Mouse (Mus musculus) embryo, embryonic 11 days (tissue): ENCODE measurements around the gene Sdf4.

Experiments used
- DNase-seq: peaks from one replicate; pipeline ENCODE4 v3.0.0-alpha.2; 2015

Sdf4 gene

DNA sequence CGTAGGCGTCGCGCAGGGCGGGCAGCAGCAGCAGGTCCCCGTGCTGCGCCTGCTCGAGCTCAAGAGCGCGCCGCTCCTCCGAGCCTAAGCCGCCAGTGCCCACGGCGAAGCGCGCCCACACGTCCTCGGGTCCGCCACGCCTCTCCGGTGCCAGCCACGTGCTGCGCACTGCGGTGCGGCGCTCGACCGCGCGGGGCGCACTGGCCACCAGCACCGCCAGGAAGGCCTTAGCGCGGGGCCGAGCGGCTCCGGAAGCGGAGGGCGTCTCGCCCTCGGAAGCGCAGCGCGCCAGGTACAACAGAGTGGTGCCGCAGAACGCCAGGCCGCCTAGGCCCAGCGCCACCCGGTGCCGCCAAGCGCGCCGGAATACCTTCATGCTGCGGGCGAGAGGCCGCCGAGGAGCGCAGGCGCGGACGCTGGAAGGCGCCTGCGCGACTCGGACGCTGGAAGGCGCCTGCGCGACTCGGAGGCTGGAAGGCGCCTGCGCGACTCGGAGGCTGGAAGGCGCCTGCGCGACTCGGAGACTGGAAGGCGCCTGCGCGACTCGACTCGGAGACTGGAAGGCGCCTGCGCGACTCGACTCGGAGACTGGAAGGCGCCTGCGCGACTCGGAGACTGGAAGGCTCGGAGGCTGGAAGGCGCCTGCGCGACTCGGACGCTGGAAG, at the start of gene Sdf4, which contains the start of gene B3galt6:
TSS of gene Sdf4 (plus strand) at position 632 of the 665 bp plus-strand sequence.
TSS of gene B3galt6 (minus strand) at position 409 of the 665 bp plus-strand sequence.
- DNase-seq, result peak; percentile 90

DNA sequence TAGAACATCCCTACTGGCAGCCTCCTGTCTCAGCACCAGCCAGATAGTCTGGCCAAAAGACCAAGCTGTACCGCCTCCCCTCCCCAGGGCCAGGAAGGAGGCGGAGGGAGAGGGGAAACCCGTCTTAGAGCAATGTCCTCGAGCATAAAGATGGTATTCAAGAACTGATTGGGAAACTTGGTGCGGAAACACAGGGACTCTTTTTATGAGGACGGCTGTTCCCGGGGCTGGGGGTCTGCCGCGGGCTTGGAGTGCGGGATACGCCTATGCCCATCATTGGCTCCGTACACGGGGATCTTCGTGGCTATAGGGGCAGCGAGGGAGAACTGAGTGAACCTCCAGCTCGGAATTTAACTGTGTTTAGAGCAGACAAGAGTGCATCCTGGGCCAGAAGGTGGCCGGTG, 49.6 kb upstream of the Sdf4 start:
- DNase-seq, result no peak

DNA sequence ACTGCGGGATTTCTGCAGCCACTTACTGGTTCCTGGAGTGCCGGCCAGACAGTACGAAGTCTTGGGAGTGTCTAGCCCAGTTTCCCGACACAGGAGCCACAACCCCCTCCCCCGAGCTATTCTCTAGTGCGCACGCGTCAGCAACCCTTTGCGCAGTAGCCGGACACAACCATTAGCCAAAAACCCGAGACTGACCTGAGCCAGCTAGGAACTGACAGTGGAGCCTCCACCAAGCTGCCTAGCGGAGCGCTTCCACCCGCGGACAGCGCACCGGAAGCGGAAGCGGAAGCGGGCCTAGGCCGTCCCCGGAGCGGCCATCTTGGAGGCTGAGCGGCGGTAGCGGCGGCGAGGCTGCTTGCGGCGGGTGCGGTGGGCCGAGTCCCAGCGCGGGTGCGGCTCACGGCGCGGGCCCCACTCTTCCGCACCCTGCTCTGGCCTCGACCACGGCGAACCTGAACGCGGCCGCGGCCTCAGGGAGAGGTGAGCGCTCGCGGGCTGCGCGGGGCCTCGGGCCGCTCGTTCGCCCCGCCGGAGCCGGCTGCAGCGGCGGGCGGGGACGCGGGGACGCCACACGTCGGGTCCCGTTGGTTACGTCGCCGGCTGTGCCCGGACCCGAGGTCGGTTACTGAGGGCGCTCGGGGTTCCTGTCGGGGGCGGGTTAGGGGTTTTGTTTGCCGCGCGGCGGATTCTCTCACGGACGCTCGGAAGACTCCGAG, 49.0 kb upstream of the Sdf4 start, which contains the start of gene Ube2j2:
TSS of gene Ube2j2 (plus strand) at position 298 of the 716 bp plus-strand sequence.
- DNase-seq, result peak; percentile 96

DNA sequence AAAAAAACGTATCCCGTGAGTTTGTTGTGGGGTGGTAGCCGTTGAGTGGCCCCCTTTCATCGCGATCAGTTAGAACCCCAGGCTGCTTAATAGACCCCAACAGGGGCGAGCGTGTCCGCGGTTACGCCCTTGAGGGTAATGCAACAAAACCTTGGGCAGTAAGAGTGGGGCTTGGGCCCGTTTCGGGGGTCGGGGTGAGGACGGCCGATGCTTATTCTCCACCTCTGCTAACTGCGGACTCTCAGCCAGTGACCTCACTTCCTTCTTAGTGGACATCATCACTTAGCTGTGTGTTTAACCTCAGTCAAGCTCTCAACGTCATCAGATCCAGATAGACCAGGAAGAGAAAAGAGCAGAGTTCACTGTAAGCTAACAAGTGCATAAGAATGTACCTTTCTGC, 48.4 kb upstream of the Sdf4 start:
- no peak for DNase-seq

DNA sequence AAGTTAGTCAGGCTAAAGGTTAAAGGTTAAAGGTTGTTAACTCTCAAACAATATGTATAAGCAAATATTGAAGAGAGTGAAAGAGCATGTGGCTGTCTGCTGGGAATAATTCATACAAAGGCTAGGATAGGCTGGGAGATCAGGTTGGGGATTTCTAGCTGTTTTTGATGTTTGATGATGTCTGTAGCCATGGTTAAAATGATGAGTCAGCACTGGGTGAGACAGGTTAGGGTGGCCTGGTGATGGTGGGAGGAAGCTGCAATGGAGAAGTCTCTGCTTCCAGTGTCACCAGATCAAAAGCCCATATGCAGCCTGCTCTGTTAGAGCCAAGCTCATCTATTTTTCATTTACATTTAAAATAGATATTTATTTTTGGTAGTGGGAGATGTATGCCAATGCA, 45.6 kb upstream of the Sdf4 start:
- DNase-seq, result no peak

DNA sequence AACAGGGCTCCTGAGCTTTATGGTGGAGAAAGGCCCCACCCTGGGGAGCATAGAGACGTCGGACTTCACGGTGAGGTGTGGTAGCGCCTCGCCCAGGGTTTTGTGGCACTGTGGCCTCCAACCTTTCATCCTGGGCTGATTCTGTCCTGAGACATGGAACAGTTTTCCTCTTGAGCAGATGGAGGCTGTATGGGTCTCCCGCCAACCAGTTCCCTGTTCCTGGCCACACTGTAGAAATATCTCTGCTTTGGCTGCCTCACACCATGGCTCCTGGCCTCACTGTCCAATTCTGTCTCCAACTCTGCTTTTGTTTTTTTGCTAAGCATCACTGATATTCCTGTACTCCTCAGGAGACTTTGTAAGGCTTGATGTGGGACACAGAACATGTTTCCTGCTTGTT, 37.2 kb upstream of the Sdf4 start:
- no peak for DNase-seq

DNA sequence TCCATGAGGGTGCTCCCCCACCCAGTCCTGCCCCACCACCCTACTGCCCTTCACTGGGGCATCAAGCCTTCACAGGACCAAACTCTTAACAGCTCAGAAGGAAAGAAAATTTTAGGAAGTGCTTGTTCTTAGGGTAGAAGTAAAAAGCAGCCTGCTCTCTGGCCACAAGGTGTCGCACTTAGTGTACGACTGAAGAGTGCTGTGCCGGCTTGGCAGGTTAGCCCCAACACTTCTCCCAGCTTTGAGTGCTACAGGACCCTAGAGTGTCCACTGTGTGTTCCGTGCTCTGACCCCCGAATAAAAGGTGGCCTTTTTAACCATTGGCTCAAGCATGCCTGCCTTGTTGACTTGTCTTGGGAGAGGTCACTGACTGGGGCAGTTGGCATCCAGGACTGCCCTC, 33.4 kb upstream of the Sdf4 start:
- peak; percentile 87 for DNase-seq

DNA sequence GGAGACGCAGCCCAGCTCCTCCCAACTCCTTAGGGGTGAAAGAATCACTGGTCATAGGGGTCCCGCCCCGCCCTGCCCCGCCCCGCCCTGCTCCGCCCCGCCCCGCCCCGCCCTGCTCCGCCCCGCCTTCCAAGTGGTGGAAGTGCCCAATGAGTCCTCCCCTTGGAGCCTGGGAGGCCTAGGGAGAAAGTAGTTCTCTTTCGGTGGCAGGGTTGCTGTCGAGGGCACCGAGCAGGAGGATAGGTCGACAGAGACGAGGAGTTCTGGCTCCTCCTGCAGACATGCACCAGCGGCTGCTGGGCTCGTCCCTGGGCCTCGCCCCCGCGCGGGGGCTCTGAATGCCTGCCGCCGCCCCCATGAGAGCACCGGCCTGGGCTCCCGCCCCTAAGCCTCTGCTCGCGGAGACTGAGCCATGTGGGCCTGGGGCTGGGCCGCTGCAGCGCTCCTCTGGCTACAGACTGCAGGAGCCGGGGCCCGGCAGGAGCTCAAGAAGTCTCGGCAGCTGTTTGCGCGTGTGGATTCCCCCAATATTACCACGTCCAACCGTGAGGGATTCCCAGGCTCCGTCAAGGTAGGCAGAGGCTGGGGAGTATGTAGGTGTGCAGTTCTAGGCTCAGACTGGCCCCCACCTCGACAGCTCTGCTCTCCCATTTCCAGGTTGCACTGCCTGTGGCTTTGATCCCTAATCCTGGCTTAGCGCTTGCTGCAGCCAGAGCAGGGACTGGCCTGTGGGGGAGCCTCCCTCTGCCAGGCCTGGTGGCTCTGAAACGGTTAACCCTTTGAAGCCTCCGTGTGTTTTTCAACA, 30.3 kb upstream of the Sdf4 start, which contains the start of gene C1qtnf12:
TSS of gene C1qtnf12 (plus strand) at position 152 of the 805 bp plus-strand sequence.
- peak; percentile 75 for DNase-seq

DNA sequence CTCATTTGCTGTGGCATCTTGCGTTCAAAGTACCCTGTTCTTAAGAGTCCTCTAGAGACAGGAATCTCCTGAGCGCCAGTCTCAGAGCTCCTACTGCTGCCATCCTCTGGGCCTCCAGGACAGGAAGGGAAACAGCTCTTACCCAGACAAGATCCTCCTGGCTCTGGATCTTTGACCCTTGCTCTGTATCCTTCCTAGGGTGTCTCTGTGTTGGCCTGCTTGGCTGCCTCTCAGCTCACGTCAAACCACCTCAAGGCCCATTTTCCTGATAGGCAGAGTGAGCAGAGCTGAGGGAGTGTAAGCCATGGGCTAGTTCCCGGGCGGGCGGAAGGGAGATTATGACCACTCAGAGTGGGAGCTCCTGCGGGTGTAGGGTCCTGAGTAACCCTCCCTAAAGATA, 29.6 kb upstream of the Sdf4 start:
- DNase-seq, result no peak

DNA sequence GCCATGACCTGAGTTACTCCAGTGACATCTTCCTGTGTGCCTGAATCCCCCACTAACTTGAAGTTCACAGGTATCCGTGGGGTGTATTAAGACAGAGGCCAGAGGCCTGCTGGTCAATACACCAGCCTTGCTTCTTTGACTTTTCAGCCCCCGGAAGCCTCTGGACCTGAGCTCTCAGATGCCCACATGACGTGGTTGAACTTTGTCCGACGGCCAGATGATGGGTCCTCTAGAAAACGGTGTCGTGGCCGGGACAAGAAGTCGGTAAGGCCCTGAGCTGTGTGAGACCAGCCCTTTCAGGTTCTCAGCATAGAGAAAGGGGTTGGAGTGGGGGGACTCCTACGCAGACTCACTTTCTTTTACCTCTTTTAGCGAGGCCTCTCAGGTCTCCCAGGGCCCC, 28.3 kb upstream of the Sdf4 start:
- no peak for DNase-seq

DNA sequence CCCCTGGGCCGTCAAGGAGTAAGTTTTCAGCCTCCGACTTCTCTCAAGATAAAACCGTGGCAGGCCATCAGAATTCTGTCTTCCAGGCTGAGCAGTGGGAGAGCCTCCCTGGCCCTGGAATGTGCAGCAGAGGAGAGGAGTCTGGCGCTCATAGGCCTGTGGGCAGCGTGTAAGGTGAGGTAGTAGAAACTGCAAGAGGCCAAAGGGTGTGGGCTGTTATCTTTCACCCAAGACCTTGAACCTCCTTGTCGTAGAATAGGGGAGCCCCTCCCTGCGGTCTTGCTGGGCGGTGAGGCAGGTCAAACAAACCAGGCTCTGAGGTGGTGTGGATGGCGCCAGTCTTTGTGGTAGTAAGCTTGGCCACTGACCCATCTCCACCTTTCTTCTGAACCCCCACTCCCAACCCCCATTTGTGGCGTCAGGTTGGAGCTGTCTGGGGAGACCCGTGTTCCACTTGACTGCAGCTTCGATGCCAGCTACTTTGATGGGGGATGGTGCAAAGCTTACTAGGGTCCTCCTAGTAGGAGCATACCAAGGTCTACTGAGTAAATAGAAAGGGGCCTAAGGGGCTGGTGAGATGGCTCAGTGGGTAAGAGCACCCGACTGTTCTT, 23.5 kb upstream of the Sdf4 start:
- DNase-seq, result no peak

DNA sequence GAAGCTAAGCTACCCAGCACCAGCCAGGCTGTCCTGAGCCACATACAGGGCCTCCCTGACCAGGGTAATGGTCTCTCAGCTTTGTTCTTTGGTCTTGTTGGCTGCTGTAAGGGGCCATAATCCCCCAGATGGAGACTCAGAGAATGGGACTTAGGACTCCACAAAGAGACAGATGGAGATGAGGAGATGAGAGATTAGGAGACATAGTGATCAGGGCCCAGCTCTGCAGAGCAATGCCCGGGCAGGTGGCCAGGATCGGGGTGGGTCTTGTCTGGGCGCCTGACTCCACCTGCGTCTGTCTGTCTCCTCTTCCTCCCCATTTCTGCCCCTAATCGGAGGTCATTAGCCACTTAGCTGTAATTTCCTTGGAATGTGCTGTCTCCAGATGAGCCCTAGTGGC, 22.4 kb upstream of the Sdf4 start:
- DNase-seq, result no peak

DNA sequence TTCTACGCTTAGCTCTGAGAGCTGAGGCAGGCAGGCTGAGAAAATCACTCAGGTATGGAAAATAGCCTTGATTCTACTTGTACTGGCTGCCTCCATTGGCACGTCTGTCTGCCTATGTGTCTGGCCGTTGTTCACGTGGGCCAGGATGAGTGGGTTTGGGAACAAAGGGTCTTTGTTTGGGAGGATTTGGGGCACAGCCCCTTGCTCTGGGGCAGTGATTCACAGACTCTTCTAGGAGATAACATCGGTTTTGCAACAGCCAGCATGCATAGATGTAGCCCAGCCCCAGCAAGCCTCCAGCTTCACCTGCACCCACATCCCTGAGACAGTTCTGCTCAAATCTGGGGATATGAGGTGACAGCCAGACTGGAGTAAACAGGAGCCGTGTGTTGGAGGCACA, 20.0 kb upstream of the Sdf4 start:
- no peak for DNase-seq

DNA sequence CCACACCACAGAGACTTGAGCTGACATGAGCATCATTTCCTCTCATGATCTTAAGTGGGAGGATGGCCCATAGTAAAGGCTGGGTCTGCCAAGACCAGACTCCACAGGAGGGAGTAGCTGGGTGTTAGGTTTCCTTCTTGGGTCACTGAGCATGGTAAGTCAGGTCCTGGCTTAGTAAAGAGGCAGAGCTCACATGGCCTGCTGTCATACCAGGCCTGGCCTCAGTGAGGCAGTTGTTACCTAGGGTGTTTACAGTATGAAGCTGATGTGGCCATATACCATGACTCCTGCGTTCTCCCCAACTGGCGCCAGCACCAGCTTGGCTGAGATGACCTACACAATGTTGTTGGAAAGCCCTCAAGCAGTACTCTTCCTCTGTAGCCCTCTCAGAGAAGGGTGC, 19.4 kb upstream of the Sdf4 start:
- no peak for DNase-seq

DNA sequence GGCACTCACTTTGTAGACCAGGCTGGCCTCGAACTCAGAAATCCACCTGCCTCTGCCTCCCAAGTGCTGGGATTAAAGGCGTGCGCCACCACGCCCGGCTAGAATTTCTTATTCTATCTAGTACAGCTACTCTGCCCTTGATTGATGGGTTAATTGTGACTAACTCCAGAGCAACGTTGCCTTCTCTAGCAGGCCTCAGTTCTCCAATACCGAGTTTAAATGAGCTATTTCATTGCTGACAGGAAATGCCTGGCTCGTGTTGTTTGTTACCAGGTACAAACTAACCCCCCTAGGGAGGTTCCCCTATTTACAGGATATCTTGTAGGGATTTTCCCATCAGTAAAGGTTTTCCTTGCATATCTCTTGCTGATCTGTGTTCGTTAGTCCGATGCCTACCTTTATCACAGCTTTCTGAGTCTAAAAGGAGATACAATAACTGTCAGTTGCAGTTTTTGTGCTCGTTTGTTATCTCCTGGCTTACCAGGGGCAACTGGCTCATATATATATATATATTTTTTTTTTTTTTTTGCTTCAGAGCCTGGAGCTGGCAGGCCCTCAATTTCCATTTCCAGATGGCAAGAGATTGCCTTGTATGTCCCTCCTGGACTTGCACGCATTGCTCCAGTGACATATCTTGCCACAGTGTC, 11.1 kb upstream of the Sdf4 start:
- no peak for DNase-seq

DNA sequence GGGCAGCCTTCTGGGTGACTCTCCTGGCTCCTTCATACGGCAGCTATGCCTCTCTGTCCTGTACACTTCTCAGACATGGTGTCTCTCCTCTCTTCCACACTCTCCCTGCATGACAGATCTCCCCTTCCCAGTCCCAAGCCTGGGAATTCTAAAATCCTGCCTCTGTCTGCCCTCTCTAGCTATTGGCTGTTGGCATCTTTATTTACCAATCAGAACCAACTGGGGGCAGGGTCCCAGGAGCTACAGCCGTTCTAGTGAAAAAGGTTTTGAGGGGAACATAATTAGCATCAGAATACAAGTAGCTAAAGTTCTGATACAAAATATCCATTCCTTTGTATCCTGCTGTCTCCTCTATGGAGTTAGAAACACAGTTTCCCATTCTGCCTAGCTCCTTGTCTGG, 8.9 kb upstream of the Sdf4 start:
- no peak for DNase-seq

DNA sequence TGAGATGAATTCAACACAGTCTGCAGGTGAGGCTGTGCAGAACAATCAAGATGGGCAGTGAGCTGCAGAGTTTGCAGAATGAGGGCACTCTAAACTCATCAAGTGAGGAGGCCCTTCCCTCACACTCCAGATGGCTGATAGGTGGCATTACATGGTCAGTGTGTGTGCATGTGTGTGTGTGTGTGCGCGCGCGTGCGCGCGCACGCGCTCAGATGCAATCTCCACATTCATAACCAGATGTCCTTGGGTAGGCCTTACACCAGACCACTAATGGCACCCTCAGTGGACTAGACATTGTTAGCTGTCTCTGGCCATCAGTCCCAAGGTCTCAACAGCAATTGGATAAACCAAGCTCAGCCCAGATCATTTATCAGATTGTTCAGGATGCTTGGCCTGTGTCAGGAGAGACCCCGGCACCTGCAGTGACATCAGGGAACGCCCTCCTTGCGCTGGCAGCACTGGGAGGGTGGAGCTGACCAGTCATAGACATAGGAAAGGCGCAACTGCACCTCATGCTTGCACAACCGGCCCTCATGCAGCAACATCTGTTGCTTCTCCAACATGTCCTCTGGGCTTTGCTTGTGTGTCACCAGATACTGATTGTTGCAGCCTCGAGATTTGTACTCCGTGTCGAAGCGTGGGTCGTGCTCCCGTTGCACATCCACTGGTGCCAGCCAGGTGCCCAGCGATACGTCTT, 1.3 kb upstream of the Sdf4 start:
- DNase-seq, result no peak

DNA sequence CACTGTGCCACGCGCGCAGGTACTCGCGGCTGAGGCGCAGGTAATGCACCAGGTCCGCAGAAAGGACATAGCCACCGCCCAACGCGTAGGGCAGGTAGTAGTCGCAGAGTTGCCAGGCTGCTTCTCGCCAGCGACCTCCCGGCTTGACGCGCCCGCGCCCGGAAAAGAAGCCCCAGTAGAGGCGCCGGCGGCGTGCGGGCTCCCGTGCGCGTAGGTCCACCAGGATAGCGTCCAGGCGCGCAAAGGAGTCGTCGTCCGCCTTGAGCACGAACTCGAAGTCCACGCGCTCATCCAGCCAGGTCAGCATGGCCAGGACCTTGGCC, 803 bp upstream of the Sdf4 start:
- DNase-seq, result no peak

DNA sequence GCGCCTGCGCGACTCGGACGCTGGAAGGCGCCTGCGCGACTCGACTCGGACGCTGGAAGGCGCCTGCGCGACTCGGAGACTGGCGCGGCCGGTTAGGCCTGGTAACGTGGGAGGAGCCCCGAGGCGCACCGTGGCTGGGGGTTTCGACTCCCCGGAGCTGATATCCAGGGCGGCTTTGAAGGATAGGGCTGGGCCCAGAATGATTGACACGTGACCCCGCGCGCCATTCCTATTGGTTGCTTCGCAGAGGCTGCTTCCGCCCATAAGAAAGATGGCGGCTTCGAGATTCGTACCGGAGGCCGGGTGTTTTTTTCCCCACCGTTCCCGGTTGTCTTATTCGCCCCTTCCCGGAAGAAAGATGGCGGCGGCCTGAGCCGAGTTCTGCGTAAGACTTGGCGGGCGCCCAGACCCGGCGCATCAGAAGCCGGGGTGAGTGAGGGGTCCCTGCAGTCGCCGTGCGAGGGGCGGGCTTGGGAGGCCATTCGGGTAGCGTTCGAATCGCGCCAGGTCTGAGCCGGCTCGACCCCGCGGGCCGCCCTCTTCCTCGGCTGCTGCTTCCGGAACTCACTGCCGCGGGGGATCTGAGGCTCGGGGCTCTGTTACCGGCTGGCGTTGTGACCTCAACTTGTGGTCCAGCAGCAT, 355 bp downstream of the Sdf4 start:
- peak; percentile 98 for DNase-seq

DNA sequence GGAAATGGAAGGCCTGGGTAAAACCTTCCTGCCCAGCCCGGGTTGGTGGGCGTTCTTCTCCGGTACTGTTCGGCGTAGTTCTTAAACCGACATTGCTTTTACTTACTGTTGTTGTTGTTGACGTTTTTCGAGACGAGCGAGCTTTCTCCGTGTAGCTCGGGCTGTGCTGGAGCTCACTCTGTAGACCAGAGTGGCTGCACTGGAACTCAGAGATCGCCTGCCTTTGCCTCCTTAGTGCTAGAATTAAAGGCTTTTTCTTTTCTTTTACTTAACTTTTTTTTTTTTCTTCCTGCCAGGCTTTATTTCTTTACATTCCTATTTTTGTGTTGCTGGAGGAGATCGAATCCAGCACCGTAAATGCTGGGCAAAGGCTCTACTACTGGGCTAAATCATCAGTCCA, 934 bp downstream of the Sdf4 start:
- no peak for DNase-seq

DNA sequence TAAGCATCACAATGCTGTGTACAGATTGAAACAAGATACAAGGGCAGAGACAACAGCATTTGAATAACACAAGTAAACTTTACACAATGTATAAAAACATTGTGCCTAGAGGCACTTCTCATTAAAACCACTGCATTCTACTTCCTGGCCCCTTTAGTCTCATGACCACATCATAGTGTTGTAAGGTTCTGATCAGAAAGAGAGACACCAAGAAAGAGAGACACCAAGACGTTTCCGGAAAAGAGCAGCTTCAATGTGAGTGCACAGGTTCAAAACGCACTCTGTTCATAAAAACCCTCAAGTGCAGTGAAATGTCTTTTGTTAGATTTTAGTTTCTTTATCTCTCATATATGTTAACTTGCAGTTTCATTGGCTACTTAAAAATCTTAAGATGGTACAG, 11.4 kb downstream of the Sdf4 start:
- no peak for DNase-seq

DNA sequence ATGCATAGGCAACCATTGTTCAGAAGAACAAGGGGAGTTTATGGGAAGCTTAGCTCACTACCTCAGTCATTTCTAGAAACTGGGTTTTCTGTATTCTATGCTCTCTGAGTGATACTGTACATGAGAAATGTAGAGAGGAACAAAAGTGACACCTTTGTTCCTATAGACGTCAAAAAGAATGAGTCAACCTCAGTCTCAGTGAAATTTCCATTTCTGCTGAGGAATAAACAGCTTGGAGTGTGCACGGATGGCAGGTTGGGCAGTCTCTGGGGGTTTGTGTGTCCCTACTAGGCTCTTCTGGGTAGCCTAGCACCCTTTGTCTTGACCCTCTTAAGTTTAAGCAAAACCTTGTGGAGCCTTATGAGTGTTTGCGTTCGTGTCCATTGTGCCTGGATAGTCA, 15.7 kb downstream of the Sdf4 start:
- no peak for DNase-seq
